Mouse (Mus musculus): ENCODE measurements around the gene Fam160a1. TPM values are rescaled to one million over a fixed set of nuclear protein-coding genes. Genes with fewer than 3 reads are reported as not detected.

Gene Fam160a1
- polyA plus RNA-seq, 1 experiment, result 0.90 TPM

DNA sequence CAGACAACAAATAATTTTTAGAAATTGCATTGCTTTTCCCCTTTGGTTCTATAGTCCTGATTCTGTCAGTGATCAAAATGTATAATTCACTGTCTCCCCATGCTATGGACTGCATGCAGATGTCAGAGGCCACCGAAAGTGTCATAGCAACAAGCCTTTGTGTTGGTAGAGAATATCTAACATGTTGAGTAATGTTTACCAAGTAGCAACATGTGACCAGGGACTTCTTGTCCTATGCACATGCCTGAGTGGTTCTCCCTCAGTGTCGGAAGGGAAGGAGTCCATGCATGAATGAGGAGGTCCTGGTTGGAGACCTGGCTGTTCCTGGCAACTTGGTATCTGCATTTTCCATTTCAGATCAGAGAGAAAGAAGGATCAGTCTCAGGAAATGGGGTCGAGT is 150.9 kb downstream of the Fam160a1 start:
- TF ChIP-seq POLR2A (IDR thresholded peaks at IDR 0.05; ENCODE audit: control insufficient read depth, low read depth, low read length) (no peak), CTCF (IDR thresholded peaks at IDR 0.05; ENCODE audit: control insufficient read depth, insufficient read depth, insufficient replicate concordance, low read depth, low read length) (no peak)
- H3K36me3 ChIP-seq (ENCODE audit: control insufficient read depth, insufficient read depth, low read length), result no peaks in the 10 kb centered on the region
- H3K4me3 ChIP-seq (ENCODE audit: control insufficient read depth, low read depth, low read length), result no peak overlapping the region
- no peaks in the 10 kb centered on the region for H3K4me1 ChIP-seq (ENCODE audit: control insufficient read depth, insufficient read depth, low read length)
- H3K27ac ChIP-seq (ENCODE audit: control insufficient read depth, insufficient read depth, low read depth, low read length), result no peak overlapping the region
- H3K27me3 ChIP-seq (ENCODE audit: control insufficient read depth, insufficient read depth, low read length), result no peaks in the 10 kb centered on the region

DNA sequence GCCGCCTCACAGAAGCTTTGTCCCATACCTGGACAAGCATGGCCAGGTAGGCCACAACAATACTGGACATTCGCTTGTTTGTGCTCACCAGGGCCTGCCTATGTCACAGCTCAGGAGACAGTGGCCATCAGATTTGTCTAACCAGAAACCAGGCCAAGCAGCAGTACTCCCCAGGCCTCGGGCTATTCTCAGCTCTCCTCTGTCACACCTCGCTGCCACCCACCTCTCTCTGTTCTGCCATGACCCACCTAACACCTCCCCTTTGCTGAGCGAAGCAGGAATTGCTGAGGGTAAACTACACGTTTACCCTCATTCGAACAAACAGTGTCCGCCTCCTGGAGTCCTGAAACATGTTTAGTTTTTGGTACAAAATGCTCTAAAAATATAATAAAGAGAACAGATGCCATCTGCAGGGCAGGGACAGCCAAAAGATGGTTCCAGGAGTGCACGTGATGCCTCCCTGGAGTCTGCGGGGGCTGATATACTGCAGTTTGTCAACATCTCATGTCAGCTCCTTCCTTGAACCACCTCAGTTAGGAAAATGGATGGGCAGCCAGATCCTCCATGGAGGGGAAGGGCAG is 152.4 kb downstream of the Fam160a1 start:
- Histone ChIP-seq H3K27ac (ENCODE audit: control insufficient read depth, insufficient read depth, low read depth, low read length) (no peak overlapping the region), H3K36me3 (ENCODE audit: control insufficient read depth, insufficient read depth, low read length) (no peaks in the 10 kb centered on the region), H3K27me3 (ENCODE audit: control insufficient read depth, insufficient read depth, low read length) (no peaks in the 10 kb centered on the region), H3K4me1 (ENCODE audit: control insufficient read depth, insufficient read depth, low read length) (no peaks in the 10 kb centered on the region), H3K4me3 (ENCODE audit: control insufficient read depth, low read depth, low read length) (no peak overlapping the region)
- TF ChIP-seq POLR2A (IDR thresholded peaks at IDR 0.05; ENCODE audit: control insufficient read depth, low read depth, low read length) (no peak), CTCF (IDR thresholded peaks at IDR 0.05; ENCODE audit: control insufficient read depth, insufficient read depth, insufficient replicate concordance, low read depth, low read length) (no peak)

DNA sequence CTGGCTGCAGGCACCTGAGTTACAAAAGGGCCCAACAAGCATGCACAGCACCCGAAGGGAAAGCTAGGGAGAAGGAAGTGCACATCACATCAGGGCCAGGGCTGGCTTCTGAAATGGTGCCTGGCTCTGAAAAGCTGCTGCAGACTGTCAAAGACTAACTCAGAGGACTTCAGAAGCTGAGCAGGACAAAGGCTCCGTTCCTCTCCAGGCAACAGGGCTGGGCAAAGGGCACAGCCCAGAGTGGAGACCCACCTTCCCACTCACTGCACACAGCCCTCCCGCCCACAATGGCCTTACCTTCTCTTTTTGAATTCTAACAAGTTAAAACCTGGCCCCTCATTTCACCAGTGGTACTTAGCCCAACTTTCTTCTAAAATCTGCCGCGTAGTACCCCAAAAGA is 153.3 kb downstream of the Fam160a1 start:
- H3K36me3 ChIP-seq (ENCODE audit: control insufficient read depth, insufficient read depth, low read length), result no peaks in the 10 kb centered on the region
- H3K27me3 ChIP-seq (ENCODE audit: control insufficient read depth, insufficient read depth, low read length), result no peaks in the 10 kb centered on the region
- H3K4me3 ChIP-seq (ENCODE audit: control insufficient read depth, low read depth, low read length), result no peak overlapping the region
- no peaks in the 10 kb centered on the region for H3K4me1 ChIP-seq (ENCODE audit: control insufficient read depth, insufficient read depth, low read length)
- H3K27ac ChIP-seq (ENCODE audit: control insufficient read depth, insufficient read depth, low read depth, low read length), result no peak overlapping the region
- TF ChIP-seq CTCF (IDR thresholded peaks at IDR 0.05; ENCODE audit: control insufficient read depth, insufficient read depth, insufficient replicate concordance, low read depth, low read length) (no peak), POLR2A (IDR thresholded peaks at IDR 0.05; ENCODE audit: control insufficient read depth, low read depth, low read length) (no peak)

DNA sequence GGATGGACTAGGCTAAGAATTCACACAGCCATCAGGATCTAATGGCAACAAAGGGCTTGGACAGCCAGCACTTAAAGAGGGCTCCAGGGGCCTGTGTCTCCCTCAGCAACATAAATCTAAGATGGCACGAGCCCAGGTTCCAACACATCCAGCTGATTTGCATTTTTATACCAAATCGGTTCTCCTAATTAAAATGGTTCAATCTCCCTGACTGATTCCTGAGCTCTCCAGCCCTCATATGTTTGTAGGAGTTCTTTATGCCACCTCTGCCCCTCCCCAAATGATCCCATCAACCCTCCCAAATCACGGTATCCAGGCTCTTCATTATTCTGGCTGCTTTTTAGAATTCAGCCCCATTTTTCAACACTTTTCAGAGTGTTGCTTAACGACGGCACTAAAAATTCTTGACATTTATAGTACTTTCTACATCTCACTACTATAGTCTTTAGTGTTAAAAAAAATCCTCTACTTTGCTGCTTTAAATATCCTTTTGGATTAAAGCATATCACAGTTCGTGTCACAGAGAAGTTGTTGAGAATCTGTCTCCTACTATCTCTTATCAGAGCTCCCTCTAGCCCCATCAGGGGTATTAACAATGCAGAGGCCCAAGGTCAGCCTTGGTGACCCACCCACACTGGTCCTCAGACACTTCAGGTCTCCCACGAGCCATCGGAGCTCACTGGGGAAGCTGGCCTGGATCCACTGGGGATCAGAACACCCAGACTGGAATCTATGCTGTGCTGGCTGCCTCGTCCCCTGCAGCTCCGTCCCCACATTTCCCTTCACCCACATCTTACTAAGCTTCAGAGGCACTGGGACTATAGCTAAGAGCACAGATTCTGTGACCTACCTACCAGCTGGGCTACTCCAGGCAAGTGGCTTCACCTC is 154.9 kb downstream of the Fam160a1 start:
- Histone ChIP-seq H3K27ac (ENCODE audit: control insufficient read depth, insufficient read depth, low read depth, low read length) (no peak overlapping the region), H3K4me3 (ENCODE audit: control insufficient read depth, low read depth, low read length) (no peak overlapping the region), H3K4me1 (ENCODE audit: control insufficient read depth, insufficient read depth, low read length) (no peaks in the 10 kb centered on the region), H3K27me3 (ENCODE audit: control insufficient read depth, insufficient read depth, low read length) (no peaks in the 10 kb centered on the region), H3K36me3 (ENCODE audit: control insufficient read depth, insufficient read depth, low read length) (no peaks in the 10 kb centered on the region)
- no peak for TF ChIP-seq POLR2A (IDR thresholded peaks at IDR 0.05; ENCODE audit: control insufficient read depth, low read depth, low read length)
- TF ChIP-seq CTCF (IDR thresholded peaks at IDR 0.05; ENCODE audit: control insufficient read depth, insufficient read depth, insufficient replicate concordance, low read depth, low read length), result no peak

DNA sequence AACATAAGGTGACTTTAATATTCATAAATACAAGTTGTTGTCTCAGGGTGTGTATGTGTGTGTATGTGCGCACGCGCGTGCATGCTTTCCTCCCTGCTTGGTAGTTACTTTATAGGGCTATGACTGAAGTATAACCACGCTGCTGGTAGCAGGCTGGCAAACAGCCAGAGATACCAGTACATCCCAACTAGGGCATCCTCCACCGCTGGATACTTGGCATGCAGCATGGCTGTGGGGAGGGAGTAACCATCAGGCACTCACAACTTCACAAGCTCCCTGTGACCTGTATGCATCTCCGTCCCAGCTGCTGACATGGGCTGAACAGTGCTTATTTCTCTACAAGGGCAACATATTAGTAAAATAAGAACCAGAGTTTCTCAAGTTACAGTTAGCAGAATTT is 157.4 kb downstream of the Fam160a1 start:
- H3K27me3 ChIP-seq (ENCODE audit: control insufficient read depth, insufficient read depth, low read length), result no peaks in the 10 kb centered on the region
- H3K4me3 ChIP-seq (ENCODE audit: control insufficient read depth, low read depth, low read length), result no peak overlapping the region
- H3K36me3 ChIP-seq (ENCODE audit: control insufficient read depth, insufficient read depth, low read length), result no peaks in the 10 kb centered on the region
- H3K4me1 ChIP-seq (ENCODE audit: control insufficient read depth, insufficient read depth, low read length), result no peaks in the 10 kb centered on the region
- H3K27ac ChIP-seq (ENCODE audit: control insufficient read depth, insufficient read depth, low read depth, low read length), result no peak overlapping the region
- TF ChIP-seq POLR2A (IDR thresholded peaks at IDR 0.05; ENCODE audit: control insufficient read depth, low read depth, low read length), result no peak
- TF ChIP-seq CTCF (IDR thresholded peaks at IDR 0.05; ENCODE audit: control insufficient read depth, insufficient read depth, insufficient replicate concordance, low read depth, low read length), result no peak

- Histone ChIP-seq H3K4me3 (ENCODE audit: control insufficient read depth, low read depth, low read length) (no peak overlapping the region), H3K27ac (ENCODE audit: control insufficient read depth, insufficient read depth, low read depth, low read length) (no peak overlapping the region), H3K4me1 (ENCODE audit: control insufficient read depth, insufficient read depth, low read length) (no peaks in the 10 kb centered on the region), H3K36me3 (ENCODE audit: control insufficient read depth, insufficient read depth, low read length) (no peaks in the 10 kb centered on the region; the same call in 1 of the 2 replicates), H3K27me3 (ENCODE audit: control insufficient read depth, insufficient read depth, low read length) (no peaks in the 10 kb centered on the region)
- TF ChIP-seq CTCF (IDR thresholded peaks at IDR 0.05; ENCODE audit: control insufficient read depth, insufficient read depth, insufficient replicate concordance, low read depth, low read length), result no peak
- no peak for TF ChIP-seq POLR2A (IDR thresholded peaks at IDR 0.05; ENCODE audit: control insufficient read depth, low read depth, low read length)
Observed at GRCm38 (mm10) chr3:85655538-85655937, 161.6 kb downstream of the Fam160a1 start.
